Mouse (Mus musculus) midbrain, postnatal 0 days (tissue): ENCODE data around the gene A2ml1. TPM values are rescaled to one million over a fixed set of nuclear protein-coding genes. Genes with fewer than 3 reads are reported as not detected.

Experiments
- ATAC-seq: fragments of 200-750 bp; cut with Nextera tagmentation; 2 replicates; pipeline ENCODE4 v1.8.0; 2017; ENCODE audit warnings: moderate number of reproducible peaks, mild to moderate bottlenecking, moderate TSS enrichment, moderate library complexity; ENCODE audit not compliant: low FRiP score
- DNase-seq: peaks from one replicate; pipeline ENCODE4 v3.0.0-alpha.2; 2015; ENCODE audit warnings: low spot score
- H3K27ac ChIP-seq: fragments of 300-500 bp; sonication (generic); 2 replicates; pipeline ENCODE4 v1.5.1; 2014; ENCODE audit warnings: low read depth, mild to moderate bottlenecking, low read length, mixed read lengths
- H3K27me3 ChIP-seq: fragments of 300-500 bp; sonication (generic); 2 replicates; pipeline ENCODE4 v1.6.1; 2014; ENCODE audit warnings: low read length, control low read depth, mixed read lengths; ENCODE audit not compliant: insufficient read depth
- H3K36me3 ChIP-seq: fragments of 300-500 bp; sonication (generic); 2 replicates; pipeline ENCODE4 v1.6.1; 2014; ENCODE audit warnings: low read length, control low read depth, mixed read lengths; ENCODE audit not compliant: insufficient read depth
- H3K4me1 ChIP-seq: fragments of 300-500 bp; sonication (generic); 2 replicates; pipeline ENCODE4 v1.6.1; 2014; ENCODE audit warnings: mild to moderate bottlenecking, control low read depth, antibody characterized with exemption, low read length, mixed read lengths; ENCODE audit not compliant: insufficient read depth
- H3K4me2 ChIP-seq: fragments of 300-500 bp; sonication (generic); 2 replicates; pipeline ENCODE4 v1.6.1; 2014; ENCODE audit warnings: low read depth, mild to moderate bottlenecking, low read length, mixed read lengths; ENCODE audit not compliant: poor library complexity, severe bottlenecking
- H3K4me3 ChIP-seq: fragments of 300-500 bp; sonication (generic); 2 replicates; pipeline ENCODE4 v1.5.1; 2014; ENCODE audit warnings: low read depth, mild to moderate bottlenecking, low read length, moderate library complexity
- H3K9ac ChIP-seq: fragments of 300-500 bp; sonication (generic); replicated peaks from 2 replicates; pipeline ENCODE4 v1.6.1; 2014; ENCODE audit warnings: mild to moderate bottlenecking, low read length, moderate library complexity, mixed read lengths; ENCODE audit not compliant: poor library complexity, severe bottlenecking
- H3K9me3 ChIP-seq: fragments of 300-500 bp; sonication (generic); 2 replicates; pipeline ENCODE4 v1.6.1; 2016; ENCODE audit warnings: low read length, control low read depth
- CTCF ChIP-seq: IDR thresholded peaks from 2 replicates; pipeline ENCODE4 v1.5.1; 2016; ENCODE audit warnings: antibody characterized with exemption, mild to moderate bottlenecking
- WGBS: fragments of 180-500 bp; shearing (Covaris S2); extraction: QIAGEN DNeasy Blood & Tissue Kit; methylation state at CpG from one replicate; pipeline ENCODE4 v1.1.7; 2014; 5-methylcytosine and 5-hydroxymethylcytosine counted together
- polyA plus RNA-seq: library from polyadenylated mRNA; unstranded; fragments of >200 nt; fragmentation: Nextera tagmentation; extraction: Ambion mirVana; gene quantifications from 2 replicates; pipeline ENCODE4 v1.2.1, GENCODE M21; 2015
- total RNA-seq: library from RNA; depleted of rRNA; stranded (reverse); fragments of >200 nt; gene quantifications from 2 replicates; pipeline ENCODE4 v1.2.3, GENCODE M21; 2014

A2ml1 gene
- total and polyA plus RNA-seq, 2 experiments from 2014 or later = 0.16 to 7.9 TPM

- 37% methylated on average over 9 of the region's 9 CpGs for WGBS
- peak overlapping the region; percentile 12; the same call in 1 of the 2 replicates for H3K4me3 ChIP-seq
- 0 out of 2 replicates have a peak overlapping the region, but pooled peaks have one; percentile 14 for H3K27ac ChIP-seq
- peak overlapping the region; percentile 37 for H3K4me2 ChIP-seq
- DNase-seq = peak; percentile 89
- H3K9me3 ChIP-seq = no peaks in the 10 kb centered on the region
- H3K4me1 ChIP-seq = no peaks in the 10 kb centered on the region
- no peak overlapping the region for H3K9ac ChIP-seq
- ATAC-seq = peak; percentile 88
- no peaks in the 10 kb centered on the region for H3K36me3 ChIP-seq
- H3K27me3 ChIP-seq = no peaks in the 10 kb centered on the region
- TF ChIP-seq CTCF = no peak
Observed at GRCm38 (mm10) chr6:128597121-128597522, 15.7 kb upstream of the A2ml1 start.

DNA sequence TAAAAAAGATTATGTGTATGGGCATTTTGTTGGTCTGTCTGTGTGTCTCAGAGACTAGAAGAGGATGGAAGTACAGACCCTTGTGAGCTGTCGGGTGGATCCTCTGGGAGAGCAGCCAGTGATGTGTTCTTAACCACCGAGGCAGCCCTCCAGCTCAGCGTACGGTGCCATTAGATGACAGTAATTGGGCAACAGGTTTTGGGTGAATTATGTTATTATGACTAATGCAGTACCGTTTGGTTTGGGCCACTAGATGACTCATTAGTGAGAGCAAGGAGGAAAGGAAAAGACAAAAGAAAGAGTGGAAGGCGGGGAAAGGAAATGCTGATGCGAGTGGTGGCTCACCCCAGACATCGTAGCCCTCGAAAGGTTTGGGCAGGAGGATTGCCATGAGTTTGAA is 13.2 kb upstream of the A2ml1 start:
- DNase-seq = no peak
- no peak for TF ChIP-seq CTCF

DNA sequence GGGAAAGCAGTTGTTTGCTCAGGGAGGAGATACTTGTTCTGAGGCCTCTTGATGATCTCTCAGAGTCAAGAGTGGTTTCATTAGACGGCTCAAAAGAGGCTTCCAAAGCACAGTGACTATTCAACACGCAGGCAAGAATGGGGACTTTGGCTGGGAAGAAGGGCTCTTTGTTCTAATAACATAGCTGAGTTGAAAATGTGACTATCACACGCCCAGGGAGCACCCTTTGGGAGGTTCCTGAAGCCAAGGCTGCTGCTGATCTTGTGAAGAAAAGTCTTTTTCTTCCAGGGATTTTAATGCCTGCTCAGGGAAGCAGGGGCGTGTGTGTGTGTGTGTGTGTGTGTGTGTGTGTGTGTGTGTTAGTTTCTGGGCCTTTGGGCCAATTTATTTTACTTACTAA is 8.0 kb upstream of the A2ml1 start:
- Histone ChIP-seq H3K9me3 (no peaks in the 10 kb centered on the region), H3K4me2 (no peak overlapping the region), H3K4me1 (no peaks in the 10 kb centered on the region), H3K27me3 (no peaks in the 10 kb centered on the region), H3K9ac (no peak overlapping the region), H3K4me3 (no peak overlapping the region), H3K27ac (no peak overlapping the region), H3K36me3 (no peaks in the 10 kb centered on the region)
- no peak for TF ChIP-seq CTCF
- no peak for ATAC-seq
- no peak for DNase-seq
- 47% methylated on average over 4 of the region's 4 CpGs for WGBS

More for the DNA sequence above, 13.2 kb upstream of the A2ml1 start:
- Histone ChIP-seq H3K4me3 (no peak overlapping the region), H3K4me2 (no peak overlapping the region), H3K36me3 (no peaks in the 10 kb centered on the region), H3K9me3 (no peaks in the 10 kb centered on the region), H3K4me1 (no peaks in the 10 kb centered on the region), H3K9ac (no peak overlapping the region), H3K27ac (no peak overlapping the region), H3K27me3 (no peaks in the 10 kb centered on the region)
- ATAC-seq = no peak
- 90% methylated on average over 9 of the region's 9 CpGs for WGBS

- Histone ChIP-seq H3K9ac (no peak overlapping the region), H3K4me3 (no peak overlapping the region)
- ATAC-seq = no peak
Observed at GRCm38 (mm10) chr6:128587619-128588018, 6.2 kb upstream of the A2ml1 start.

DNA sequence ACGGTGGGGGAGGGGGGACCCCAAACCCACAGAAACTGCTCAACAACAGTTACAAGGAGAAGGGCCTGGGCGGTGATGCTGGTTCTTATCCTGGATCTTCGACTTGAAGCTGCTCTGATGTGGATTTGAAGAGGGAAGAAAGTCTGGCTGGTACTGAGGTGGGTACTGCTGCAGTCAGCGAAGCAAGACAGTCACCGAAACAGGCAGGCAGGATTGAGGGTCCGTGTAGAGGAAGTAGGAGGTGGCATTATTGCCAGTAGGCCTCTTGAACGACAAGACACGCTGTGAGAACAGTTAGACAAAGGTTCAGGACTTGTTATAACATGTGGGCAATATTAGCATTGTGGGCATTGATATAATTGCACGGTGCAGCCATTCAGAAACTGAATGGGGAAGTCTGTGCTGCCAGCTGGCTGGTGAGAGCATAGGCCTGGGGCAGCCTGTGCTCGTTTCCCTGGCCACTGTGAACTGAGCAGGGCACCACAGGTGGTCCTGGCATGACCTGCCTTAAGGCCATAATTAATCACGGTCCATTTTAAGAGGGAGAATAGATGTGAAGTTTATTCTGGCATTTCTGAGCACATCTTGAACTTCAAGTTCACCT is 4.3 kb upstream of the A2ml1 start:
- TF ChIP-seq CTCF = no peak
- ATAC-seq = no peak
- no peak for DNase-seq

More at GRCm38 (mm10) chr6:128587619-128588018, 6.2 kb upstream of the A2ml1 start:
- 90% methylated on average over 6 of the region's 6 CpGs for WGBS
- no peak for DNase-seq
- H3K9me3 ChIP-seq = no peaks in the 10 kb centered on the region
- no peak for TF ChIP-seq CTCF
- no peaks in the 10 kb centered on the region for H3K4me1 ChIP-seq
- no peaks in the 10 kb centered on the region for H3K36me3 ChIP-seq
- H3K4me2 ChIP-seq = no peak overlapping the region
- H3K27me3 ChIP-seq = no peaks in the 10 kb centered on the region
- H3K27ac ChIP-seq = no peak overlapping the region

GRCm38 (mm10) chr6:128584070-128584660 is 2.8 kb upstream of the A2ml1 start:
- 25% methylated on average over 10 of the region's 10 CpGs for WGBS

More for the DNA sequence above, 4.3 kb upstream of the A2ml1 start:
- Histone ChIP-seq H3K4me2 (no peak overlapping the region), H3K9ac (no peak overlapping the region), H3K4me3 (no peak overlapping the region), H3K36me3 (no peaks in the 10 kb centered on the region), H3K9me3 (no peaks in the 10 kb centered on the region), H3K27ac (no peak overlapping the region), H3K4me1 (no peaks in the 10 kb centered on the region), H3K27me3 (no peaks in the 10 kb centered on the region)
- 70% methylated on average over 11 of the region's 11 CpGs for WGBS

More at GRCm38 (mm10) chr6:128584070-128584660, 2.8 kb upstream of the A2ml1 start:
- Histone ChIP-seq H3K9ac (no peak overlapping the region), H3K4me3 (no peak overlapping the region), H3K27ac (no peak overlapping the region), H3K4me2 (no peak overlapping the region), H3K9me3 (no peaks in the 10 kb centered on the region), H3K27me3 (no peaks in the 10 kb centered on the region), H3K36me3 (no peaks in the 10 kb centered on the region), H3K4me1 (no peaks in the 10 kb centered on the region)
- peak; percentile 66 for TF ChIP-seq CTCF
- no peak for ATAC-seq
- peak; percentile 16 for DNase-seq
